Mouse (Mus musculus) cerebellum, adult 9-11 months (tissue): ENCODE results near the gene Mbd3.
A peak's percentile ranks its signal among the peaks of the same experiment; 100 is the strongest.

Experiments
- DNase-seq: peaks from one replicate; pipeline ENCODE4 v3.0.0; 2022

The Mbd3 gene

GRCm38 (mm10) chr10:80395025-80395627 lies 4.2 kb downstream of the Mbd3 start:
- peak; percentile 59 for DNase-seq

DNA sequence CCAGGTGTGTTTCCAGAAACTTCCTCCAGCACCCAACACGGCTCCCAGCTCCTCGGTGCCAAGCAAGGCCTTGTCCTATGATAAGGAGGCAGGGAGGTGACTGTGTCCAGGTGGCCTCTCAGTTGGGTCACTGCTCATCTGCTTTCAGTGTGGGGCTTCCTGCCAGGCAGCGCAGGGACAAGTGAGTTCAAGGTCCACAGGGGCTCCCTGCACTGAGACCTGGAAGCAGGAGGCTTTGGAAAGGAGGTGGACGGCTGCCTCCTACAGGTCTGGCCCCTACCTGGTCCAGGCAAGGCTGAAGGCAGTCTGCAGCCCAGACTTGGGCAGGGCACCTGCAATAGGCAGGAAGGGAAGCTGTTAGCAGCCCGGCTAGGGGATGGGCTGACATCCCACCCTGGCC lies 6.7 kb downstream of the Mbd3 start:
- DNase-seq: no peak

GRCm38 (mm10) chr10:80390697-80391096 lies 8.7 kb downstream of the Mbd3 start:
- no peak for DNase-seq

- peak; percentile 56 for DNase-seq
Observed at GRCm38 (mm10) chr10:80389185-80389708, 10.1 kb downstream of the Mbd3 start.

DNA sequence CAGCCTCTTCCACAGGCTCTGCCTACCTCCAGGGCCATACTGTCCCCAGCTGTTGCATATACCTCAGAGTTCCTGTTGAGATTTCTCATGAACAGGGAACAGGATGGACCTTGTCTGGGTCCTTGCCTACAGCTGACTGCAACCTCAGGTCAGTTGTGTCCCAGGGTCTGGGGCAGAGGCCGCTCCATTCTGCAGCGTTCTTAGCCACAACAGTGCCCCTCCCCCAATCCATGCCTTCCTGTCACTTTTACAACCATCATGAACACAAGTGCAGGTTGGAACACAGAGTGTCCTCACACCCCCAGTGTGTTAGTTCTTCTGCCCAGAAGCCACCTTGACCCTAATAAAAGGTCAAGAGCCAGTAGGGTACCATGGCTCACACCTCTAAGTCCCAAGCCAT lies 10.6 kb downstream of the Mbd3 start:
- DNase-seq: peak; percentile 67

DNA sequence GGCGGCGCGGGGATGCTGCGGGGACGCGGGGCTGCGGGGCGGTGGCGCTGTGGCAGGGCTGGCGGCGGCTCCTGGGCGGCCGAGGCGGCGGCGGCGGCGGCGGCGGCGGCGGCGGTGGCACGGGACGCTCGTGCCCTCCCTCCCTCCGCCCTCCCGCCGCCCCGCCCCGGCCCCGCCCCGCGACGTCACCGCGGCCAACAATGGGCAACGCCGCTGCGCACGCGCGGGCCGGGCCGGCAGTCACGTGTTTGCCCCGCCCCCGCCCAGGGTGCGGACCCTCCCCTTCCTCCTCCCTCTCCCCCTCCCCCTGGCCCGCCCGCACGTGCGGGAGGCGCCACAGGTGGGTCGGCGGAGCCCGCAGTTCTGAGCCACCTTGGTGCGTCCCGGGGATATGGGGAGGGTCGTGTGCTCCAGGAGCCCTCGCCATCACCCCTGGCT lies 11.8 kb downstream of the Mbd3 start, which contains the start of gene Mex3d:
TSS of gene Mex3d (minus strand) at position 138 of the 438 bp plus-strand sequence.
- peak; percentile 83 for DNase-seq

GRCm38 (mm10) chr10:80386735-80387471 lies 12.4 kb downstream of the Mbd3 start:
- peak; percentile 75 for DNase-seq

- peak; percentile 71 for DNase-seq
Observed at GRCm38 (mm10) chr10:80385811-80386734, 13.3 kb downstream of the Mbd3 start.

- DNase-seq: peak; percentile 66
Observed at GRCm38 (mm10) chr10:80385310-80385709, 14.0 kb downstream of the Mbd3 start.

GRCm38 (mm10) chr10:80384709-80385108 lies 14.6 kb downstream of the Mbd3 start:
- no peak for DNase-seq

GRCm38 (mm10) chr10:80384115-80384639 lies 15.2 kb downstream of the Mbd3 start:
- peak; percentile 61 for DNase-seq

- DNase-seq: peak; percentile 57
Observed at GRCm38 (mm10) chr10:80383431-80383830, 15.9 kb downstream of the Mbd3 start.

DNA sequence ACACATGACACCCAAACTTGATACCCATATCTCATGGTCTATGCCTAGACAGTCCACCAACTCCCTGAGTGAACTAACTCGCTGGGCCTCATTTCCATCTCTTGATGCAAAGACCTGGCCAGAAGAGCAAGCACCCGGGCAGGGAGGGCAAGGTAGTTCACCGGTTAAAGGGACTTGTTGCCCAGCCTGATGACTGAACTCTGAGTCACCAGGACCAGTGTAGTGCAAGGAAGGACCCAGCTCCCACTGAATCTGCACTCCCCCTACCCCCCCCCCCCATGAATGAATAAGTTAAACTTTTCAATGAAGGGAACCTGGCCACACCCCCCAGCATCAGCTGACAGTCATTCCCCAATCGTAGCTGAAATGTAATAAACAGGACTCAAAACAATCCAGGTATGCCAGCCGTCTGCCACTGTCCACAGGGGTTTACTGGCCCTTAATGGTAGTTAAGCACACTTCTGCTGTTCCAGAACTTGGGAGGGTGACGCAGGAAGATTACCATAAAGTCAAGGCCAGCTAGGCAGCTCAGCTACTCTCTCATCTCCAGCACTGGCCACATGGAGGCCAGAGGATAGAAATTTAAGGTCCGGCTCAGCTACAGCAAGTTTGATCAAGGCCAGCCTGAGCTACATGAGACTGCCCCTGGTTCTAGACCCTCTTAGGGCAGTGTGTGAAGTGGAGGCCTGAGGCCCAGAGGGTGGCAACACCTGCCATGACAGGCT lies 16.5 kb downstream of the Mbd3 start:
- DNase-seq: no peak

GRCm38 (mm10) chr10:80377716-80378115 lies 21.6 kb downstream of the Mbd3 start:
- DNase-seq: no peak

GRCm38 (mm10) chr10:80376160-80376559 lies 23.2 kb downstream of the Mbd3 start:
- peak; percentile 89 for DNase-seq

- peak; percentile 86 for DNase-seq
Observed at GRCm38 (mm10) chr10:80374063-80374462, 25.3 kb downstream of the Mbd3 start.

DNA sequence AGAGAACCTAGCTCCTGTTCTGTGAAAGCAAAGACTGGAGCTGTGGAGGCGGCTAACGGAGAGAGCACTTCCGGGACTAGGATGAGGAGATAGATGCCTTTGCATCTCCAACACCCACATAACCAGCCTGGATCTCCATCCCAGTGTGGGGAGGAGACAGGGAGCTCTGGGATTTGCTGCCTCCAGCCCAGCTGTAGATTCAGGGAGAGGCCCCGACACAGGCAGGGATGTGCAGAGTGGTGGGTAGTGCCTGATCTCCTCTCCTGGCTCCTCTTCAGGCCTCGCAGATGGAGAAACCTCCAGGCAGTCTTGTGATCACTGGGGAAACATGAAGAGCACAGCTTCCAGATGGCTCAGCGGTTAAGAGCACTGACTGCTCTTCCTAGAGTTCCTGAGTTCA lies 26.6 kb downstream of the Mbd3 start:
- no peak for DNase-seq

DNA sequence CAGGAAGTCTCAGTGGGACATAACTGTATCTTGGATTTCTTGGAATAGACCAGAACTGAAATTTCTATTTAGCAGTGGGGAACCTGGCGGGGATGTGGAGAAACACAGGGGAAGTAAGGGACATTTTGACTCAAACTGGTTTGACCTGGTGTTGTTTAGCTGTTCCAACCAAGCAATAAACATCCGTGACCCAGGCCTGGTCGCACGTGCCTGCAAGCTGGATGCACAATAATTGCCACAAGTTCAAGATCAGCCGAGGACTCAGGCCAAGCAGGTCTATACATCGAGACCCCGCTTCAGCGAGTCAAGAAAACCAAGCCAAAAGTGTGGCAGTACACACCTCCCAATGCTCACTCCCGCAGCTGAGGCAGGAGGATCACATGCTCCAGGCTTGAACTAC lies 27.4 kb downstream of the Mbd3 start:
- no peak for DNase-seq

GRCm38 (mm10) chr10:80371411-80371966 lies 27.9 kb downstream of the Mbd3 start:
- peak; percentile 82 for DNase-seq

- no peak for DNase-seq
Observed at GRCm38 (mm10) chr10:80369995-80370747, 29.2 kb downstream of the Mbd3 start.

- DNase-seq: no peak
Observed at GRCm38 (mm10) chr10:80368392-80368791, 31.0 kb downstream of the Mbd3 start.
